Mouse (Mus musculus) bone marrow, adult 2 months (tissue): ENCODE measurements around the gene Eapp.

Source experiments
- CTCF ChIP-seq: fragments of 200-500 bp; IDR thresholded peaks from 2 replicates; pipeline ENCODE4 v1.5.1; 2011; ENCODE audit warnings: low read length, control low read depth; ENCODE audit not compliant: control insufficient read depth, insufficient read depth
- POLR2A ChIP-seq: fragments of 200-500 bp; IDR thresholded peaks from 2 replicates; pipeline ENCODE4 v1.6.1; 2011; ENCODE audit warnings: low read depth, mild to moderate bottlenecking, control low read depth, low read length, borderline replicate concordance; ENCODE audit not compliant: control insufficient read depth

GRCm38 (mm10) chr12:54696242-54697002, 725 bp upstream of the Eapp start:
- TF ChIP-seq POLR2A (peak; percentile 87), CTCF (no peak)
